Mouse (Mus musculus): Measurements from ENCODE around the gene Mgat4c. TPM values are rescaled to one million over a fixed set of nuclear protein-coding genes. Genes with fewer than 3 reads are reported as not detected.

The Mgat4c gene
- not detected for polyA plus RNA-seq (2017; shearing (Covaris generic))

GRCm38 (mm10) chr10:101681437-101681912 is at the start of gene Mgat4c:
Mgat4c (plus strand) TSS chr10:101681487.

